Mouse (Mus musculus): ENCODE data around the gene Gm5788.
A peak's percentile ranks its signal among the peaks of the same experiment; 100 is the strongest.
"Not testable (repeated sequence)": the region's sequence is repeated elsewhere in the genome, so short reads cannot be mapped to it uniquely, and the experiment has no call there.

Gm5788 gene

DNA sequence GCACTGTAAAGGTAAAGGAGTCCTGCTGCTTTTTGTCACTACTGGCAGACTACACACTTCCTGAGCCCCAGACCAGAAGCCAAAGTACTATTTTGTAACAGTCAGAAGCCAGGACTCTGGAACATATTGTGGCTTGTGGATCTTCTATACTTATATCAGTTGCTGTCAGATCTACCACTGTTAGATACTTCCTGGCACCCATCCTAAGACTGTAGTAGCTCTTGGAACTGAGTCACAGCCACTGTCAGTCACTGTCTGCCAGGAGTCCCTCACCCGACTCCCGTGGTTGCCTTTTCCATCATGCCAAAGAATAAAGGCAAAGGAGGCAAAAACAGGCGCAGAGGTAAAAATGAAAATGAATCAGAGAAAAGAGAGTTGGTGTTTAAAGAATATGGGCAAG lies at the start of gene Gm5788:
Gene Gm5788, plus strand, starts transcription at position 301 of the 400 bp plus-strand sequence.
- not testable (repeated sequence) for DNase-seq

DNA sequence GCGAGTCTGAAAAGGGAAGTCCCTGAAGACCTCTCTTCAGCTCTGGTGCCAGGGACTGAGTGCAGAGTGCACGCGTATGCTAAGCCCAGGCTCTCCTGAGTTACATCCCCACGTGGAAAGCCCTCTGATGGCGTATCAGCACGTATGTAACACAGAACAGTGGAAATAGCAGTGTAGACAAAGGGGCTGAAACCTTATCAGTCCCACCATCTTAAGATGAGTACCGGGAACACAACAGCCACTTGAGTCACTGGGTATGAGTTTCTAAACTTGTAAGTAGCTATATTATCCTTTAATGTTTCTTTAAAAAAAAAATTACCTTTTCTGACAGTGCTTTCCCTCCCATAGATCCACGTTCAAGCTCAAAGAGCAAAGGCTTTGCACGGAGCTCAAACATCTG lies 45.1 kb upstream of the Gm5788 start:
- DNase-seq: no peak

DNA sequence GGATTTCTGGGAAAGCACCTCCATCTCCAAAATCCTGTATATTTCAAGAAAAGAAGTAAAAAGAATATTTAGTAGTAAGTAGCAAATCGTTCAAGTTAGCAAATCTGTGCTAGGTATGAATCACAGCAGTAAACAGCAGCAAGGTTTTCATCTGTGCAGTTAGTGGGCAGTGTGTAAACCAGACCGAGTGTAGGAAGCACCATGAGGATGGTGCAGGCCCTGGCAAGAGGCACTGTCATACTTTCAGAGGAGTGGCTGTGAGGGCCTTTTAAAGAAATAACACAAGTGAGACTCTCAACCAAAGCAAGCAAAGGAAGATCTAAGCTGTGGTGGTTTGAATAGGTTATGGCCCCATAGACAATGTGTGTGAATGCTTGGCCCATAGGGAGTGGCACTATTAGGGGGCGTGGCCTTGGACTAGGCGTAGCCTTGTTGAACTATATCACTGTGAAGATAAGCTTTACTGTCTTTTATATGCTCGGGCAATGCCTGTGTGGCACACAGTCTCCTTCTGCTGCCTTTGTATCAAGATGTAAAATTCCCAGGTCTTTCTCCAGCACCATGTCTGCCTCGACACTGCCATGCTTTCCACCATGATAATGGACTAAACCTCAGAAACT lies 29.7 kb upstream of the Gm5788 start:
- DNase-seq: no peak

DNA sequence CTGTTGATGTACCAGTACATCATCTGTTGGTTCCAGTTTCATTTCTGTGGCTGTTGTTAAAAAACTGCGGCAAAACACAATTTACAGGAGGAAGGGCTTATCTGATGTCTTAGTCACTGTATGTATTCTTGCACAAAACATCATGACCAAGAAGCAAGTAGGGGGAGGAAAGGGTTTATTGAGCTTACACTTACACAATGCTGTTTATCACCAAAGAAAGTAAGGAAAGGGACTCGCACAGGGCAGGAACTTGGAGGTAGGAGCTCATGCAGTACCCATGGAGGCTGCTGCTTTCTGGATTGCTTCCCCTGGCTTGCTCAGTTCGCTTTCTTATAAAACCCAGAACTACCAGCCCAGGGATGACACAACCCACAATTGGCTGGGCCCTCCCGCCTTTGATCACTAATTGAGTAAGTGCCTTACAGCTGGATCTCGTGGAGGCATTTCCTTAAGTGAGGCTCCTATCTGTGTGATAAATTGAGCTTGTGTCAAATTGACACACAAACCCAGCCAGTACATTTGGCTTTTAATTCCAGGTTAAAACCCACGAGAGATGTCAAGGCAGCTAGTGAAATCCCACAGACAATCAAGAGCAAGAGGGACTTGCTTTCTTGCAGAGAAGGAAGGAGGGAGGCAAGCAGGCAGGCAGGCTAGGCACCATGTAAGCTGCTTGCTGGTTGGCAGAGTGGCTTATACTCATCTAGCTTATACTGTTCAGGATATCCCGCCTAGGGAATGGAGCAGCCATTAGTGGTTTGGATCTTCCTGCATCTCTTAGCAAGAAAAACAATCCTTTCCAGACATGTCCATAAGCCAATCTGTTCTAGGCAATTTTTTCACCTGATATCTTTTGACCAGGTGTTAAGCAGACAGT lies 24.0 kb upstream of the Gm5788 start:
- DNase-seq: peak; percentile 10

DNA sequence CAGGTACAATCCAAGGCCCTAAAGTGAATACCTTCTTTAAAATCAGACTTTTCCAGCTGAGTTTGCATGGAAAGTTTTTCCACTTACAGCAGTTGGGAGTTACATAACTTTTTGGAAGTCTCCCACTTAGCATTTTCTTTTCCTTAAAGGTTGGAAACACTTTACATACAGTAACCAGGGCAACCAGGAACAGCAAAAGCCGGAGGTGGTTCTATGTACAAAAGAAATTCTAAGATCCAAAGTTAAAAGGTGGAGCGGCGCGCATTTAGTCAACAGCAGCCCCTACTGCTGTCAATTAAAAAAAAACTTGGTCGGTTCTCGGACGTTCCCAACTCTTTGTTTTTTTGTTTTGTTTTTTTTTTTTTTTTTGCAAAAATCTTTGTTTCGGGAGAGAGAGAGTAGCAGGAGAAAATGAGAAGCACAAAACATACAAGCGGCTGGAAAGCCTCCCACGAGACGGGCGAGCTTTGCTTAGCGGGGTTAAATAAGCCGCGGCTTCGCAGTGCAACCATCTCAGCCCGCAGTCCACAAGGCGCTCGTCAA lies 23.0 kb upstream of the Gm5788 start:
- DNase-seq: no peak

DNA sequence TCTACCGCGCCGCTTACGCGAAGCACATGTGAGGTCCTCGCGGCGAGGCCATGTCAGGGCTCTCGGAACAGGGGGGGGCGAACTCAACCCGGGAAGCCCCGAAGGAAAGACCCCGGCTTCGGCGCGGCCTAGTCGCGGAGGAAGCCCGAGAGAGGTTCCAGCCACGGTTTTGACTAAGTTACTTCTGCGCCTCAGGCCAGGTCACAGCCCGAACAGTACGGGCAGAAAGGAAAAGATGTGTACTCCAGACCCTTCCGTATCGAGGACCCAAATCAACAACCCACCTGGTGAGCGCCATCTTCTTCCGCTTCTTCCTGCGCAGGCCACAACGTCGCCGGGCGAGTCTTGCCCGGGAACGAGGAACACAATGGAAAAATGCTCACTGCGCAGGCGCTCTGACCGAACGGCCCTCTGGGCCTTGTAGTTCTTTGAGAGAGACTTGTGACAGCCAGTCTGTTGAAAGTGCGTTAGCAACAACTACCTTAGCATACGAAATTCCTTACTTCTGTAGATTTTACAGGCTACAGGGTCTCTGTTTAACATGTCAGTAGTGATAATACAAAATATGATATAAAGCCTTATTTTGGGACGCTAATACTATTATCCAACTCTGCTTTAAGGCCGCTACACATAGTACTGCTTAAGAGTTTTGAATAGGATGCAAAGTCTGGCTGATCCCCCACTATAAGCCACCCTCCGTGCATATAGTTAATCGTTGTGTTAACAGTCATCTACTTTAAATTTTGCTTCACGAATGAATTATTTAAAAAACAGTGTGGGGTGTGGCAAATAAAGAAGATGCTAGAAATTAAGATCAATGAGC lies 22.3 kb upstream of the Gm5788 start, which contains the start of gene Snw1:
Gene Snw1, minus strand, starts transcription at position 311 of the 823 bp plus-strand sequence.
- DNase-seq: peak; percentile 93

DNA sequence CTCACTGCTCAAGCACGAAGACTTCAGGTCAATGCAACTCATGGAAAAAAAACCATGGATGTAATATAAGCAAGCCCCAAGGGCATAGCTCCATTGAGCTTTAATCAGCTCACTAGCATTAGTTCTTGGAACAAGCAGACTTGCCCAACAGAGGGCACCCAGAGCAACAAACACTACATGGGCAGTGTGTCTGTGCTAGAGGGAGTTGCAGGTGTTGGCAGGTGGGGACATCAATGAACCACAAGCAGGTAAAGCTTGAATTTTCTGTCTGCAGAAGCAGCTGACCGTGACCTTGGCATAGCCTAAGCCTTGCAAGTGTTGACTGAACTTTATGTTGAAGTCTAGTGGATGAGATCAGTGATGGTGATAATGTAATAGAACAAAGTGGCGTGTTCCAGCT lies 19.8 kb upstream of the Gm5788 start:
- DNase-seq: no peak

DNA sequence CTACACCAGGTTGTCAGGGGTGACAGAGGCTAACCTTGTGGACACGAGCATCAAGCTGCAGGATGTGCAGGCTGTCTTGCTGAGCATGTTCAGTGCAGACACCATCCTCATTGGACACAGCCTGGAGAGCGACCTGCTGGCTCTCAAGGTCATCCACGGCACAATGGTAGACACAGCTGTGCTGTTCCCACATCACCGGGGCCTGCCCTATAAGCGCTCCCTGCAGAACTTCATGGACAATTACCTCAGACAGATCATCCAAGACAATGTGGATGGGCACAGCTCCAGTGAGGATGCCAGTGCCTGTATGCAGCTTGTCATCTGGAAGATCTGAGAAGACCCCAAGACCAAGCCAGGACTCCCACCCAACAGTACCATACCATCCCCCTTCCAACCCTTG lies 12.0 kb upstream of the Gm5788 start:
- not testable (repeated sequence) for DNase-seq

DNA sequence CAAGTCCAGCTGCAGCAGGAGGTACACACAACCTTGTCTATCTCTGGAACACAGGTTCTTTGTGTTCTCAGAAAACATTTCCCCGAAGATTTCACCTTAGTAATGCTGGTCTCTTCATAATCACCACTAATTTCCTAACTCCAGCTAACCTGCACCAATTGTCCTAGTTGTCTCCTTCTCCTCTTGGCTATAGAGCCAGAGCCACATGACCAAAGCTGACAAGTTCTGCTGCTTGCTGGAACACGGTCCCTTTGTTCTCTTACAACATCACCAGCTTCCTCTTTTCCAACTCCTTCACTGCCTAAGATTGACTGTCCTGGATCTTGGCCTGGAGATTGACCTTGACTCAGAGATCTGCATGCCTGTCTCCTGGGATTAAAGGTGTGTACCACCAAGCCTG lies 5.8 kb upstream of the Gm5788 start:
- not testable (repeated sequence) for DNase-seq

DNA sequence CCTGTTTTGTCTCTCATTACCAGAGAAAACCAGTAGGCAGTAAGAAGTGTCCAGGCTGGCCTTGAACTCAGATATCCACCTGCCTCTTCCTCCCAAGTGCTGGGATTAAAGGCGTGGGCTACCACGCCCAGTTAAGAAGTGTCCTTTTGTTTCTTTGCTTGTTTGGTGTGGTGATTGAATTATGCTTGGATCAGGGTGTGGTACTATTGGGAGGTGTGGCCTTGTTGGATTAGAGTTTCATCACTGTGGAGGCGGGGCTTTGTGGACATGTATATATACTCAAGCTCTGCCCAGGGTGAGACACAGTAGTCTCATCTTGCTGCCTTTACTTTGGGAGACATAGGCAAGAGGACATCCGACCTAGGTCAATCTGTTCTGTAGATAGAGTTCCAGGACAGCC lies 19.5 kb downstream of the Gm5788 start, which contains the start of gene Gm8300:
Gene Gm8300, plus strand, starts transcription at position 301 of the 400 bp plus-strand sequence.
- DNase-seq: not testable (repeated sequence)

DNA sequence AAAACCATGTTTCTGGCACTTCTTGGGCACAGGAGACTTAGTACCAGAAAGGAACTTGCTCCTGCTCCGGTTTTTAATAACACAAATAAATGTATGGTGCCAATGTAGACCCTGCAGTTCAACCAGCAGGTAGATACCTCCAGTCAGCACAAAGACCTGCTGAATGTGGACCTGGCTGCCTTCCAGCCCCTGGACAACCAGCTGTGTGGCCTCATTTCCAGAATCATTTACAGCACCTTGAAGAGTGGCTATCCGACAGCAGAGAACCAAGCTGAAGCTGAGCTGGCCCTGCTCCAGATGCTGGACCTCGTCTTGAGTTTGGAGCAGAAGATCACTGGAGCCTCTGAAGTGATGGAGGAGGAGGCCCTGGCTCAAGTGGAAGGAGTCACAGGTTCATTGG lies 25.1 kb downstream of the Gm5788 start:
- DNase-seq: not testable (repeated sequence)

DNA sequence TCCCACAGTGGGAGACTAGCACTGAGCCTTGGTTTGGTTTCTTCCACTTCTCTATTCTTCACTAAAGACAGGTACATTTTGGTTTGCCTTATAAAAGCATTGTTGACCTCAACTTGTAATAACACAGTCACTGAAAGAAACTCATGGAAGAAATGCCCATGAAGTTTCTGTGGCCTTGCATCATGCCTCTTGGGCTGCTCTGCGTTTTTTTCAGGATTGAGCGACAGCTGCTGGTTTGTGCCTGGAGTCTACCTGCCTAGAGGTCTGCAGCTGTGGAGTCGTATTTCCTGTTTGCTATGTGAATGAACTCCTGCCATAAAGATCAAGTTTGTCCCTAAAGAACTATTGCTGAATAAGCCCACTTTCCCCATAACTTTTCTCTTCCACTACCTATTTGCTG lies 49.4 kb downstream of the Gm5788 start:
- DNase-seq: no peak
